Mouse (Mus musculus) adipocyte (in vitro differentiated cells): Measurements from ENCODE around the gene Vat1.
"Not testable (repeated sequence)": the region's sequence is repeated elsewhere in the genome, so short reads cannot be mapped to it uniquely, and the experiment has no call there.

Source experiments
- DNase-seq: peaks from one replicate; pipeline ENCODE4 v3.0.0-alpha.2; 2016; ENCODE audit warnings: low spot score

Gene Vat1

DNA sequence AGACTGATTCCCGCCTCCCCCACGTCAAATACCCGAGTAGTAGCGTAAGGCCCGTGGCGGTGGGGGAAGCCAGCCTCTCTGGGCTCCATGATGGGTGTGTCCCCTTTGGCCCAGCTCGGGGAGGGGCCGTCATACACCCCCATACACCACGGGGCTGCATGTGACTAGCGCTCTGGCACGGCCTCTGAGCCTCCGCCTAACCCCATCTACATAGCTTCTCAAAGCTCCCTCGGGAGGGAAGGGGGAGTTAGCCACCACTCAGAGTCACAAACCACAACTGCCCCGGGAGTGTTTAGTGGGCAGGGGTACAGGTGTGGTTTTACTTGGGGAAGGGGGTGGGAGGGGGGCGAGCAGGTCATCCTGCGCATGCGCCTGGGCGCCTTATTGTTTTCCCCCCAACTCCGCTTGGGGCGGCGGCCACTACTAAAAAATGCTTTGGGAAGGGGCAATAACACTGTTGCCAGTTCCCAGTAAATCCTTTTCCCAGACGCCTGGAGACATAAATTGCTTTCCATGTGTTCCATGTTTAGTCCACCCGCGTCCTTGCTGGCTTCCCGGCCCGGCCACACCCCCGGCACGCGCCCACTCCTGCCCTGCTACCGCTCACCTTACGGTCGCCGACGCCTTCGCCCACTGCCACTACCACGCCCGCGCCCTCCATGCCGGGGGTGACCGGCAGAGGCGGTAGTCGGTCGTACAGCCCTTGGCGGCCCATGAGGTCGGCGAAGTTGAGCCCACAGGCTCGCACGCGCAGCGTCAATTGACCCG lies 745 bp downstream of the Vat1 start:
- DNase-seq, result peak; percentile 78

DNA sequence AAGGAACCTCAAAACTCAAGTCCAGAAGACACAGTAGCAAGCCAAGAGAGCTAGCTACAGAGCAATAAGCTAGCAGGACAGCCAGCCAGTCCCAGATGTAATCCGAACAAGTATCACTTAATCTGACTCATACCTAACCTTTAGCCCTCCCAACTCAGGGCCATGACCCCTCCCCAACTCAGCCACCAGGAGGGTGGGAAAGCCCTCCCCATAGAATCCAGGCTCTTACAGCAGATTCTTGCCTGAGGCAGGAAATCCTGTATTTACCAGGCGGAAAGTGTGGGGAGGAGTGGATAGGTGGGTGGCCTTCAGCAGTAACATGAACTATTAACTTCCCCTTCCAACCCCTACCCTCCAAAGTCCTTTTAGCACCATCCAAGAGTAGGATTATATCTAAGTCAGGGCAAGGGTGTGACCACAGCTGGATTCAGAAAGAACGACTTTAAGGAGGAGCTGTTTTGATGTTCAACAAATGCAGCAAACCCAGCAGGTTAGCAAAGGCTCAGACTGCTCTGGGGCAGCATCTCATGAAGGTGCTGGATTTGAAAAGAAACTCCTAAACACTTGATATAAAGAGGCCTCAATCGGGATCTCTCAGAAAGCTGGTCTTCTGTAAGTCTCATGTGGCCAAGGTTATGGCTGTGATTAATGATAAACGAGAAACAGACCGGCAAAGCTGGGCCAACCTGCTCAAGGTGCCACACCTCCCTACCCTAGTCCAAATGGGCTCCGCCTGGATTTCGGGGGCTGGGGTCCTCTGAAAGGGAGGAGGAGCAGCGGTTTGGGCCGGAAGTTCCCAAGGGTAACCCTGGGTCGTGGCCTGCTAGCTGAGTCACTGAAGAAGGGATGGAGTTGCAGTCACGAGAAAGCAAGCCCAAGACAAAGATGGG lies 1.6 kb downstream of the Vat1 start, which contains the start of gene Rnd2:
Rnd2 (plus strand) TSS at position 789 of the 890 bp plus-strand sequence.
- DNase-seq, result no peak

DNA sequence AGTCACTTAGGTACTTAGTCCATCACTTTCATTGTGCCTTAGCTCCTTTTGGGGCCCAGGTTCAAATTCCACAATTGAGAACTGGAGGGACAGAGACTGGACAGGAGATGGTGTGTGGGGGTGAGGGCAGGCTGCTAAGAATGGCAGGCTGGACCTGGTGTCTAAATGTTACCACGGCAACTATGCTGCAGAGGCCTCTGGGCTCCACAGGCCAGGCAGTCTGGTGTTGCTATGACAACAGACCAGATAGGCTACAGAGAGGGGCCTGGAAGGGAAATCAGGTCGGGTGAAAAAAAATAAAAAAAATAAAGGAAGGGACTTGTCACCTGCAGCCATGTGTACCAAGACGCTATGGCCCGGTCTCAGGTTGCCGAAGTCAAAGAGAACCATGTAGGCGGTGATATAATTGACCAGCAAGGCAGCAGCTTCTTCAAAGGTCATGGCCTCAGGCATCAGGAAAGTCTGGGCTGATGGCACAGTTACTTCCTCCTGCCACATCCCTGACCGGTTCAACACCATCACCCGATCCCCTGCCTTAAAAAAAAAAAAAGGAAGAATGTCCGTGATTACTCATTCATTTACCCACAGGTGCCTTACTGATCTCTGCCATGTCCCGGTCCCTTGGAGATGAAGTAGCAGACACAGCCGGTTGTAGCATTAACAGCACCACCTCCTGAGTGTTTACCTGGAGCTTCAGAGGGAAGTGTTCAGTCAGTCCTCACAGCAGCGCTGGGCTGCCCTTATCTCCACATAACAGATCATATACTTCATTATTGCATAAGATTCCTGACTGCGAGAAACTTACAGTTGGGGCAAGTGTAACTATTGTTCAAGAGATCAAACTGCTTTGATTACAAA lies 3.2 kb downstream of the Vat1 start:
- no peak for DNase-seq

DNA sequence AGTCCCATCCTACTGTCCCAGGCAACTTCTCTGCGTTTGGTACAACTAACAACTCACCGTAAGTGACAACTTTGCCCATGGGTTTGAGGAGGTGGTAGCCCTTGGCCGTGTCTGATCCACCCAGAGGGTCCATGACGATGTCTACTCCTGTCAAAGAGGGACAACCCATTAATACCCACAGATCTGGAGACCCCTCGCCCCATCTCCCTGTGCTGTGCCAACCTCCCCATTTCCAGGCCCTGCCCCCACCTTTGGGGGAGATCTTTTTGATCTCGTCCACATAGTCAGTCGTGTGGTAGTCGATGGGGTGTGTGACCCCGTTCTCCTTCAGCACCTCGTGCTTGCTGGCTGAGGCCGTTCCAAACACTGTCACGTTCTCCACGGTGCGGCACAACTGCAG lies 3.9 kb downstream of the Vat1 start:
- DNase-seq, result no peak

DNA sequence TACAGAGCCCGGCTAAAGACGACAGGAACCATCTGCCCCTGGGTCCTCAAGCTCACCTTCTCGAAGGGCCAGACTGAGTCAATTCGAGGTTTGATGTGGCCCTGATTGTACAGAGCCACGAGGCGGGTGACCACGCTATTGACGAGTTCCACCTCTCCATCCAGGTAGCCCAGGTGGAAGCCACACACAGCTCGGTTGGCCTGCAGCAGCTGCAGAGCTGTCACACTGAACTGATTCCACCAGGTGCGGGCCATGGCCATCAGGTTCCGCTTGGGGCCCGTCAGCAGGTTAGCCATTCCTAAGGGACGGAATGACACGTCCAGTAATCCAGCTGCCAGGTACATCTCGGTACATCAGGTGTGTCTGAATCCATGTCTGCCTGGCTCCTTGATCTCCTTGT lies 5.7 kb downstream of the Vat1 start:
- DNase-seq, result no peak

DNA sequence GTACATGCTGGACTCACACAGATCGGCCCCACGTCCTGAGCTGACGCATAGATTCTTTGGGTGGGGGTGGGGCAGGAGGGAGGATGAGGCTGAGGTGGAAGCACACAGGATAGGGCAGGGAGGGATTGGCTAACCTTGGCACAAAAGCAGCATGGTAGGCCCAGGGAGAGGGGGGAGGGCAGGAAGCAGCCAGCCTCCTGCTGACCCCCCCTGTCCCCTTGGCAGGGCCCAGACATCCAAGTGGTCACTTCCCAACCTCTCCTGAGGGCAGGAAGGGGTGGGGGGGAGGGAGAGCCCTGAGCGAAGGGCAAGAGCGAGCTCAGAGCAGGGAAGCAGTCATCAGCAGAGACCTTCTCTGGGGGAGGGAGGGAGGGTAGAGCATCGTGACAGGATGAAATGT lies 6.3 kb downstream of the Vat1 start:
- DNase-seq, result no peak

DNA sequence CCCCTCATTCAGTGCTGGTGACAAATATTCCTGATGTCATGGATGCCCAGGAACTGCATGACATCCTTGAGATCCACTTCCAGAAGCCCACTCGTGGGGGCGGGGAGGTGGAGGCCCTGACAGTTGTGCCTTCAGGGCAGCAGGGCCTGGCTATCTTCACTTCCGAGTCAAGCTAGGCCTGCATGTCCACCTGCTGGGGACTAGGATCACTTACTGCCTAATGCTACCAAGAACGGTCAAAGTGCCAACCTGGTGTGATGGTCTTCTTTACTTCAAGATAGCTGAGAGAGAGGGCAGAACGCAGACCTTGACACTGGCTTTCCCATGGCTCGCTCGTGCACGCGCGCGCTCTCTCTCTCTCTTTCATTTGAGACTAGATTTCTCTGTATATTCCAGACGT lies 7.8 kb downstream of the Vat1 start:
- no peak for DNase-seq

DNA sequence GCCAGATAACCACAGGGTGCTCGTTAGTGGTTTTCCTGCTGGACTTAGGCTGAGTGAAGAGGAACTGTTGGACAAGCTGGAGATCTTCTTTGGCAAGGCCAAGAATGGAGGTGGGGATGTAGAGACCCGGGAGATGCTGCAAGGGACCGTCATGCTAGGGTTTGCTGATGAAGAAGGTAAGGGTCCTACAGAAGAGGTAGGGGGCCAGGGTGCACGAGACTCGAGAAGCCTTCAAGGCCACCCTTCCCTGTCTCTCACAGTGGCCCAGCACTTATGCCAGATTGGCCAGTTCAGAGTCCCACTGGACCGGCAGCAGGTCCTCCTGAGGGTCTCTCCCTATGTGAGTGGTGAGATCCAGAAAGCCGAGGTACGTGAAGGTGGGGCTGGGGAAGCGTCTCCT lies 8.4 kb downstream of the Vat1 start:
- no peak for DNase-seq

DNA sequence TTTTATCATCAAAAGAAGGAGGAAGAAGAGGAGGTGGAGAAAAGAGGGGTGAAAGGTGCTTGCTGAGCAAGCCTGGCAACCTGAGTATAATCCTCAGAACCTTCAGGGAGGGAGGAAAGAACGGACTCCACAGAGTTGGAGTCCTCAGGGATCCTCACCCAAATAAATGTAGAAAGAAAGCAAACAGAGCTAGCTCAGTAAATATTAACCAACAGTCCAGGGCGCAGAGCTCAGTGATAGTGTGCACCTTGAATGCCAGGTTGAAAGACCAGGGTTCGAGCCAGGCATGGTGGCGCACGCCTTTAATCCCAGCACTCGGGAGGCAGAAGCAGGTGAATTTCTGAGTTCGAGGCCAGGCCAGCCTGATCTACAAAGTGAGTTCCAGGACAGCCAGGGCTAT lies 10.4 kb downstream of the Vat1 start:
- no peak for DNase-seq

DNA sequence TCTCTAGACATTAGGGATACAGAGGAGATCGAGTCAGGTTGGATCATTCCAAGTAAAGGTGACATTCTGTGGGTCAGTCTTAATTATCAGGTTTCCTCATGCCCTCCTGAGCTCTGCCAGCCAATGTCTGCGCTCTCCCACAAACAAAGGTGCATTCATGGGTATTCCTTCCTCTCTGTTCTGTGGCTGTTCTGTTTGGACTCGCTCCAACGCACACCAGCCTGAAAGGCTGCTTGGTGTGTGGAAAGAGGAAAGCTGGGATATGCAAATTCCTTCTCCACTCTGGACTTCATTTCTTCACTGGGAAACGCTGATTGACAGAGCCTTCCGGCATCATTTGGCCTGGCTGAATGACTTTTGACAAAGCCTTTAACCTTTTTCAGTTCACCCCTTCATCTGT lies 11.3 kb downstream of the Vat1 start:
- DNase-seq, result peak; percentile 28

DNA sequence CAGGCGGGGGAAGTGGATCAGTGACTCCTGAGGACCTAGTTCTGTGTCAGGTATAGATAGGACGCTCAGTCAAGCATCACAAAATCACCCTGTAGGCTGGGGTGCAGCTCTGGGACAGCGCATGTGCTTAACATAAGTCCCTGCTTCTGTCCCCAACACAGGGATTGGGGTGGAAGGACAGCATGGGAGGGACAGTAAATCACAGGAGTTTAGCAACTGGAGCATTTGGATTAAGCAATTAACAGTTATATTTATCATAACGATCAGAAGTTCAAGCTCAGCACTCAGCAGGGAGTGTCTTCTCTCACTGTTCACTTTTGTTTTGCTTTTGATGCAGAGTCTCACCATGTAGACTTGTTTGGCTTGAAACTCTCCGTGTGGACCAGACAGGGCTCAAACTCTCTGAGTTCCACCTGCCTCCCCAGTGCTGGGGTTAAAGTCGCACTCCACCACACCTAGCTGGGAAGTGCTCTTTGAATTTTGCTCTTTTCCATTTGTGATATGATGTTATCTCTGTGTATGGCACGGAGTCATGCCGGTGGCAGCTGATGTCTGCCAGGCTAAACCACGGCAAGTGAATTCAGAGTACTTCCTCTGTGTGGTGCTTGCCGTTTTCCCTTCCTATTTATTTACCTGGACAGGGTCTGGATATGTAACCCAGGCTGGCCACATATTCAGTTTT lies 13.8 kb downstream of the Vat1 start:
- DNase-seq, result no peak

DNA sequence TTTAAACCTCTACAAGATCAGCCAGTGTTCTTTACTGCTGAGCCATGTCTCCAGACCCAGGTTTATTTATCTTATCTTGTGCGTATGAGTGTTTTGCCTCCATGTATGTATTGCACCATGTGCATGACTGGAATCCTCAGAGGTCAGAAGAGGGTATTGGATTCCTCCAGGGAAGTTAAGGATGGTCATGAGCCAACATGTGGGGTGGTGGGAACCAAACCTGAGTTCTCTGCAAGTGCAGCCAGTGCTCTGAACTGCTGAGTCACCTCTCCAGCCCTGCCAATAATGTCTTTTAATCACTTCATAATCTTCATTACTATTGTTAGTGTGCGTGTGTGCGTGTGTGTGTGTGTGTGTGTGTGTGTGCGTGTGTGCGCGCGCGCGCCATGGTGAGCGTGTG lies 14.5 kb downstream of the Vat1 start:
- DNase-seq, result no peak

DNA sequence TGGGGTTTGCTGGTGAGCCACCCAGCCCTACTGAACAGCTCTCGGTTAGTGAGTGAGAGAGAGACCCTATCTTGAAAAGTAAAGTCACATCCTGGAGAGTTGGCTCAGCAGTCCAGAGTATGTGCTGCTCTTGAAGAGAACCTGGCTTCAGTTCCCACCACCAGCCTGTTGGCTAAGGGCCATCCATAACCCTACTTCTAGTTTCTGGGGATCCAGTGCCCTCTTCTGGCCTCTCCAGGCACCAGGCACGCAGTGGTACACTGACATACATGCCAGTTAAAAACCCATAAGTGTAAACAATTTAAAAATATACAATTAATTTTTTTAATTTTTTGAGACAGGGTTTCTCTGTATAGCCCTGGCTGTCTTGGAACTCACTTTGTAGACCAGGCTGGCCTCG lies 15.6 kb downstream of the Vat1 start:
- no peak for DNase-seq

DNA sequence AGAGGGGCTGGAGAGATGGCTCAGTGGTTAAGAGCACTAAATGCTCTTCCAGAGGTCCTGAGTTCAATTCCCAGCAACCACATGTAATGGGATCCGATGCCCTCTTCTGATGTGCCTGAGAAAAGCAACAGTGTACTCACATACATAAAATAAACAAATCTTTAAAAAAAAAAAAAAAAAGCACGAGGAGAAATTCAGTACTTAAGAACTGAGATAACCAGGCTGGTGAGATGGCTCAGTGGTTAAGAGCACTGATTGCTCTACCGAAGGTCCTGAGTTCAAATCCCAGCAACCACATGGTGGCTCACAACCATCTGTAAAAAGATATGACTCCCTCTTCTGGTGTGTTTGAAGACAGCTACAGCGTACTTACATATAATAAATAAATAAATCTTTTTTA lies 16.4 kb downstream of the Vat1 start:
- DNase-seq, result not testable (repeated sequence)

DNA sequence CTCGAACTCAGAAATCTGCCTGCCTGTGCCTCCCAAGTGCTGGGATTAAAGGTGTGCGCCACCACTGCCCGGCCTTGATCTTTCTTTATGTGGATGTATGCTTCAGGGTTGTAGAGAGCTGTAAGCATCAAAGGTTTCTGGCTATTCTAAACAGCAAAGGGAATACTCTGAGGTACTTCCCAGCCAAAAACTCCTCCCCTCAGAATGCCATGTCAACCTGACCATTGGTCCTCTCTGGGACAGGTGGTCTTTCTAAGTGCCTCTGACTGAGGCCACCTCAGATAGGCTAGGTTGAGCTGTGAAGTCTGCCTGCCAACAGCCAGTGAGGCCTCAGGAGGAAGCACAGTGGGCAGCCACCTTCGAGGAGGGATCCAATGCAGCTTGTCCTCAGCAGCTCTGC lies 17.1 kb downstream of the Vat1 start:
- no peak for DNase-seq

DNA sequence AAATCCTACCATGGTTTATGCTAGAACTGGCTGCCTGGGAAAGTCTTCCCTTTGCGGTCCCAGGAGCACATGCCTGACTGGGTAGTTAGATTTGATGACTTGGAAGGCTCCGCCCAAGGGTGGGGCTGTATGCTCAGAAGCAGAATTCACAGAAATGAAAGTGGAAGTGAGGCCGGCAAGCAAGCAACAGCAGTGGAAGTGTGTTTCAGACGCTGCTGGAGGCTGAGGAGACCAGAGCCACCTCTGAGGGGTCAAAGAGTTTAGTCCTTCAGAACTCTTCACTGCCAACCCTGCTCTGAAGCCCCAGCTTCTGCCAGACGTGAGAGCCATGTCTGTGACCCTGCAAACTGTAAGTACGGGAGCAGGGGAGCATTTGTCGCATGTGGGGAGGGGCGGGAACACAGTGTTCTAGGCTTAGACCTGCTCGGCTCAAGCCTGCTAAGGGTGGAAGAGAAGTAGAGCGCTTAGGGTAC lies 17.7 kb downstream of the Vat1 start, which contains the start of gene Ifi35:
Ifi35 (plus strand) TSS at position 134 of the 473 bp plus-strand sequence.
- DNase-seq, result peak; percentile 93

DNA sequence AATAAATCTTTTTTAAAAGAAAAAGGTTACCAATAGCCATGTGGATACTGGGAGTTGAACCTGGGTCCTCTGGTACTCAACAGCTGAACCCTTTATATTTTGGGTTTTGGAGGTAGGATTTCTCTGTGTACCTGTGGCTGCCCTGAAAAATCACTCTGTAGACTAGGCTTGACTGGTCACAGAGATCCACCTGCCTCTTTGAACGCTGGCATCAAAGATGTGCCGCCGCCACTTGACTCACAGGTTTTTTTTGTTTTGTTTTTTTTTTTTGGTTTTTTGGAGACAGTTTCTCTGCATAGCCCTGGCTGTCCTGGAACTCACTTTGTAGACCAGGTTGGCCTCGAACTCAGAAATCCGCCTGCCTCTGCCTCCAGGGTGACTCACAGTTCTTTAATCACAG lies 18.2 kb downstream of the Vat1 start:
- DNase-seq, result no peak

DNA sequence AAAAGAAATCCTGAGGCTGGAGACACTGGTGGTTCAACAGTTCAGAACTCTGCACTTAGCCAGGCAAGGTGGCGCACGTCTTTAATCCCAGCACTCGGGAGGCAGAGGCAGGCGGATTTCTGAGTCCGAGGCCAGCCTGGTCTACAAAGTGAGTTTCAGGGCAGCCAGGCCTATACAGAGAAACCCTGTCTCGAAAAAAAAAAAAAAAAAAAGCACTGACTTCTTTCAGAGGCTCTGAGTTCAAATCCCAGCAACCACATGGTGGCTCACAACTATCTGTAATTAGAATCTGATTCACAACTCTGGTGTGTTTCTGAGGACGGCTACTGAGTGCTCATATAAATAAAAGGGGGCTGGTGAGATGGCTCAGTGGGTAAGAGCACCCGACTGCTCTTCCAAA lies 19.2 kb downstream of the Vat1 start:
- not testable (repeated sequence) for DNase-seq

DNA sequence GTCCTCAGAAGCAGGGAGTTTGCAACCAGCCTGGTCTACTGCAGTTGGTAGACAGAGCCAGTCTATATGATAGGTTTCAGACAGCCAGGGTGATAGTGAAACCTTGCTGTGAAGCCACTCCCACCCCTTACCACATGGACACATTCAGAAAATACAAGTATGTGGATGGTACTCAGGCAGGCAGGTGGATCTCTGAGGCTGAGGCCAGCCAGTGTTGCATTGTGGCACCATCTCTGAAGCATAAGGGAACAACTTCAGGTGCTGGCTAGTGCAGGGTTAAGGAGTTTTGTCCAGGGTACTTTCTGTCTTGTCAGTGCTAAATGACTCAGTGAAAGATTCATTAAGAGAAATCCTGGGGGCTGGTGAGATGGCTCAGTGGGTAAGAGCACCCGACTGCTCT lies 19.7 kb downstream of the Vat1 start:
- DNase-seq, result no peak

DNA sequence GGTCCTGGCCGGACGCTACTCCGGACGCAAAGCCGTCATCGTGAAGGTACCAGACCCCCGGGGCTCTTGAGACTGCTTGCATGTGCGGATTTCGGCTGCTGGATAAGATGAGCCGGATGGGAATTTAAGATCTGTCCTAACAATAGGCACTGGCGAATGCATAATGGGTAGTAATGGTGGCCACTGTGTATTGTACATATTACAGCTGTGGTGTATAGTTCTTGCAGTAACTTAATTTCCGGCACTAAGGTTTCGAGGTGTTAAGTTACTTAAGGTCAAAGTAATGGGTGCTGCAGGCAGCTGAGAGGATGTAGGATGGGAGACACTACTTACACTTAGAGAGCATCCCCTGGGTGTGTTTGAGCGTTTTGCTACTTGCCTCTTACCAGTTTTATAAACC lies 23.3 kb downstream of the Vat1 start:
- DNase-seq, result no peak

DNA sequence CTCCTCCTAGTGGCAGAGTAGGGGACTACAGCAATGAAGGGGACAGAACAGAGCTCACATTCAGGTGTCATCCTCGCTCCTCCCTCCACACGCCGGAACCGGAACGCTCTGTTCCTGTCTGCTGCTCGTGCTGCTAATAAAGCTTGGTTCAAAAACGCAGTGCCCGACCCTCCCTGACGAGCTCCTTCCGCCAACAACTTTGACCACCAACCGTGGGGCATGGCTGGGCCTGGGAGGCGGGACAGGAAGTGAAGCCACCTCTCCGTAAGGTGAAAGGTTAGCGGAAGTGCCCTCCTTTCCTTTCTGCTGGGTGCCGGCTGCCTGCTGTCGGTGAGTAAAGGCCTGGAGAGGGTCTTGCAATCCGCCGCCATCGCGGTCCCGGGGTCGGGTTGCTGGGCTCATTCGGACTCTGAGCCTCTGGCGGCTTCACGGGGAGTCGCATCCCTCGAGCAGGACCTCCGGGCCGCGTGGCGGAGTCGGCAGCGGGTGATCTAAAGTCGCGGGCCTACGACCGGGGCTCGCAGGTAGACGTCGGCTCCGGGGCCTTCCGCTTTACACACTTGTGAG lies 23.8 kb downstream of the Vat1 start, which contains the start of gene Rpl27:
Rpl27 (plus strand) TSS at position 172 of the 567 bp plus-strand sequence.
- DNase-seq, result peak; percentile 99
